Mouse (Mus musculus) macrophage (primary cell): Measurements from ENCODE around the gene Gm9747. TPM values are rescaled to one million over a fixed set of nuclear protein-coding genes. Genes with fewer than 3 reads are reported as not detected.
A peak's percentile ranks its signal among the peaks of the same experiment; 100 is the strongest.

Source experiments
- H3K27ac ChIP-seq: fragments of 350-480 bp; formaldehyde crosslinking; 2 replicates; pipeline ENCODE4 v1.9.0; 2021
- H3K36me3 ChIP-seq: fragments of 350-480 bp; formaldehyde crosslinking; 2 replicates; pipeline ENCODE4 v1.9.0; 2021; ENCODE audit errors: inconsistent target
- H3K4me3 ChIP-seq: fragments of 350-480 bp; formaldehyde crosslinking; 2 replicates; pipeline ENCODE4 v1.9.0; 2021; ENCODE audit errors: inconsistent target
- H3K79me2 ChIP-seq: fragments of 350-480 bp; formaldehyde crosslinking; 2 replicates; pipeline ENCODE4 v1.9.0; 2021; ENCODE audit errors: inconsistent target
- WGBS: methylation state at CpG from one replicate; pipeline ENCODE4 v1.1.7; 2026; ENCODE audit warnings: inconsistent platforms; ENCODE audit not compliant: missing documents; 5-methylcytosine and 5-hydroxymethylcytosine counted together
- polyA plus RNA-seq: library from polyadenylated mRNA; stranded (reverse); fragments of 250-400 nt; gene quantifications from 3 replicates; pipeline ENCODE4 v1.2.4, GENCODE M21; 2018; ENCODE audit warnings: inconsistent platforms

Gm9747 gene
- polyA plus RNA-seq, 1 experiment from 2014 or later: not detected

- Histone ChIP-seq H3K27ac (no peak overlapping the region), H3K79me2 (no peaks in the 10 kb centered on the region), H3K4me3 (no peak overlapping the region), H3K36me3 (no peaks in the 10 kb centered on the region)
- 79% methylated on average over 6 of the region's 6 CpGs for WGBS
Observed at GRCm38 (mm10) chr1:82273529-82273928, 40.6 kb downstream of the Gm9747 start.

GRCm38 (mm10) chr1:82274361-82274760 is 41.4 kb downstream of the Gm9747 start:
- no CpG with 5 or more reads among the region's 1 CpGs for WGBS
- no peaks in the 10 kb centered on the region for H3K36me3 ChIP-seq
- H3K79me2 ChIP-seq: no peaks in the 10 kb centered on the region
- H3K27ac ChIP-seq: no peak overlapping the region
- H3K4me3 ChIP-seq: no peak overlapping the region

- H3K79me2 ChIP-seq: no peaks in the 10 kb centered on the region
- H3K36me3 ChIP-seq: no peaks in the 10 kb centered on the region
- no peak overlapping the region for H3K27ac ChIP-seq
- H3K4me3 ChIP-seq: no peak overlapping the region
- WGBS: 100% methylated on average over 1 of the region's 1 CpGs
Observed at GRCm38 (mm10) chr1:82279768-82280167, 46.9 kb downstream of the Gm9747 start.

GRCm38 (mm10) chr1:82281823-82282222 is 48.9 kb downstream of the Gm9747 start:
- Histone ChIP-seq H3K4me3 (no peak overlapping the region), H3K79me2 (no peaks in the 10 kb centered on the region), H3K27ac (no peak overlapping the region), H3K36me3 (no peaks in the 10 kb centered on the region)
- WGBS: 93% methylated on average over 6 of the region's 6 CpGs

- no peaks in the 10 kb centered on the region for H3K36me3 ChIP-seq
- WGBS: 2% methylated on average over 35 of the region's 35 CpGs
Observed at GRCm38 (mm10) chr1:82282992-82283611, 50.2 kb downstream of the Gm9747 start.

GRCm38 (mm10) chr1:82283901-82284301 is 51.0 kb downstream of the Gm9747 start:
- peak overlapping the region; percentile 15; the same call in 1 of the 2 replicates for H3K4me3 ChIP-seq
- 83% methylated on average over 1 of the region's 1 CpGs for WGBS
- H3K36me3 ChIP-seq: no peaks in the 10 kb centered on the region
- no peak overlapping the region for H3K27ac ChIP-seq
- H3K79me2 ChIP-seq: no peaks in the 10 kb centered on the region

More at GRCm38 (mm10) chr1:82282992-82283611, 50.2 kb downstream of the Gm9747 start:
- H3K79me2 ChIP-seq: no peaks in the 10 kb centered on the region
- peak overlapping the region; percentile 26 for H3K4me3 ChIP-seq
- peak overlapping the region; percentile 21; the same call in 1 of the 2 replicates for H3K27ac ChIP-seq

GRCm38 (mm10) chr1:82284403-82284802 is 51.5 kb downstream of the Gm9747 start:
- Histone ChIP-seq H3K4me3 (no peak overlapping the region), H3K27ac (no peak overlapping the region), H3K79me2 (no peaks in the 10 kb centered on the region), H3K36me3 (no peaks in the 10 kb centered on the region)
- WGBS: 76% methylated on average over 4 of the region's 4 CpGs

Other genes starting within 250 kb of the Gm9747 start
- gene Irs1, start 58.3 kb downstream of the Gm9747 start, polyA plus RNA-seq: not detected in 3 replicates
- gene Rhbdd1, start 83.3 kb downstream of the Gm9747 start, polyA plus RNA-seq: 21.1 to 26.6 TPM (median 21.3 TPM) in 3 replicates